Mouse (Mus musculus) megakaryocyte, embryonic 14.5 days (primary cell): Measurements from ENCODE around the gene Shf.

Source experiments
- FLI1 ChIP-seq: IDR thresholded peaks from 2 replicates; pipeline ENCODE4 v1.6.1; 2012; ENCODE audit warnings: low read length, inconsistent platforms, mixed read lengths
- GATA1 ChIP-seq: IDR thresholded peaks from 3 replicates; pipeline ENCODE4 v1.6.1; 2012; ENCODE audit warnings: mixed read lengths, low read length, inconsistent platforms, borderline replicate concordance

DNA sequence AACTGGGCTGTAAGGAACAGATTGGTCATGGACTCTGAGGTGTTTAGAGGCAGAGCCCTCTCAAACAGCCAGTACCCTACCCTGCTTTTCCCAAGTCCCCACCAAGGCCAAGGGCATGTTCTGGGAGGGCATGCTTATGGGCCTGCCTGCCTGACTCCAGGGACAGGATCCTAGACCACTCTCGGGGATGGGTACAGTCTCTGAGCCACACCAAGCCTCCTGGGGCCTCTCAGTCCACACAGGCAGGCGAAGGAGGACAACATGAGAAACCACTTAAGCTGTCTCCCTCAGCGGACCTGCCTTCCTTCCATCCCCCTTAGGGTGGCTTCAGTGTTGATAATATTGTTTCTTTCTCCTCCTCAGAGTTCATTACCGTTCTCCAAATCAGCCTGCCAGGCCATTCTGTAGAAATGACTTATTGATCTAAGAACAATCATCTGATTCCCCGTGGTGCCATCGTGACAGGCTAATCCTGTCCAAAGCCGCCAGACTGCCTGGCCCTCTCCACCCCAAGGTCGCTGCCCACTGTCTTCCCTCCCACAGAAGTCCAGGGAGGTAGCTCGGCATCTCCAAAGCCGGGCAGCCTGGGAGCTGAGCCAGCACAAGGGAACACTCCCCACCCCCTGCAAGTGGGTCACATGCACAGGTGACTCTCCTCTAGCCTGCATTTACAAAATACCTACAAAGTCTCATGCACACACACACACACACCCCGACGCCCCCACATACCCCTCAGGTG is 14.6 kb downstream of the Shf start:
- TF ChIP-seq GATA1: no peak
- TF ChIP-seq FLI1: no peak
